Mouse (Mus musculus) hindbrain, embryonic 12.5 days (tissue): ENCODE results near the gene Gm11634. TPM values are rescaled to one million over a fixed set of nuclear protein-coding genes. Genes with fewer than 3 reads are reported as not detected.

Experiments
- ATAC-seq: fragments of 200-750 bp; cut with Nextera tagmentation; 2 replicates; pipeline ENCODE4 v1.8.0; 2017; ENCODE audit warnings: moderate TSS enrichment; ENCODE audit not compliant: low FRiP score
- H3K27ac ChIP-seq: fragments of 300-500 bp; sonication (generic); 2 replicates; pipeline ENCODE4 v1.5.1; 2016; ENCODE audit warnings: mild to moderate bottlenecking
- H3K27me3 ChIP-seq: fragments of 300-500 bp; sonication (generic); 2 replicates; pipeline ENCODE4 v1.6.1; 2016; ENCODE audit warnings: mild to moderate bottlenecking
- H3K36me3 ChIP-seq: fragments of 300-500 bp; sonication (generic); 2 replicates; pipeline ENCODE4 v1.6.1; 2016; ENCODE audit warnings: mild to moderate bottlenecking
- H3K4me1 ChIP-seq: fragments of 300-500 bp; sonication (generic); 2 replicates; pipeline ENCODE4 v1.6.1; 2016
- H3K4me2 ChIP-seq: fragments of 300-500 bp; sonication (generic); replicated peaks from 2 replicates; pipeline ENCODE4 v1.6.1; 2016; ENCODE audit warnings: mild to moderate bottlenecking
- H3K4me3 ChIP-seq: fragments of 300-500 bp; sonication (generic); 2 replicates; pipeline ENCODE4 v1.5.1; 2016; ENCODE audit warnings: mild to moderate bottlenecking
- H3K9ac ChIP-seq: fragments of 300-500 bp; sonication (generic); 2 replicates; pipeline ENCODE4 v1.6.1; 2016; ENCODE audit warnings: mild to moderate bottlenecking, moderate library complexity
- H3K9me3 ChIP-seq: fragments of 300-500 bp; sonication (generic); replicated peaks from 2 replicates; pipeline ENCODE4 v1.6.1; 2016; ENCODE audit warnings: mild to moderate bottlenecking
- WGBS: fragments of 180-500 bp; shearing (Covaris S2); methylation state at CpG from one replicate; pipeline ENCODE4 v1.1.7; 2016; 5-methylcytosine and 5-hydroxymethylcytosine counted together
- polyA plus RNA-seq: library from polyadenylated mRNA; unstranded; fragments of >200 nt; fragmentation: Nextera tagmentation; extraction: Ambion mirVana; gene quantifications from 2 replicates; pipeline ENCODE4 v1.2.1, GENCODE M21; 2016

Gene Gm11634
- polyA plus RNA-seq, 1 experiment from 2014 or later, result not detected

DNA sequence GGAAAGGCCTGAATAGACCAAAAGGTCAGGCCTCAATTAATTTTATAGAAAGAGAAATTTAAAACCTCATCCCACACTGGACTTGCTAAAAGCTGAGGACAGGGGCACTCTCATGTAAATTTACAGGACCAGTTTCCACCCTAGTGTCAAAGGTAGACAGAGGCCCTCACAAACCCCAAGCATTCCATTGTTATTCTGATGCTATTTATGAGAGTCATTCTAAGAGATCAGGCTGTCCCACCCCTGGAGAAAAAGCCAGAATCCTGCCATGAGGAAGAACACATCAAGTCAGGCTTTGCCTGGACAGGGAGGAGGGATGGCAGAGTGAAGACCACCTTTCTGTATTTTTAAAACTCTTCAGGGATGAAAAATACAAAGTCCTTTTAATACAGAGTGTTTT is 50.5 kb downstream of the Gm11634 start:
- no peak overlapping the region for H3K27ac ChIP-seq
- no peak overlapping the region for H3K4me3 ChIP-seq
- H3K9me3 ChIP-seq, result no peaks in the 10 kb centered on the region
- no peaks in the 10 kb centered on the region for H3K27me3 ChIP-seq
- ATAC-seq, result no peak
- no peak overlapping the region for H3K4me2 ChIP-seq
- no peak overlapping the region for H3K9ac ChIP-seq
- H3K36me3 ChIP-seq, result no peaks in the 10 kb centered on the region
- peaks cover 12% of the 10 kb centered on the region for H3K4me1 ChIP-seq

DNA sequence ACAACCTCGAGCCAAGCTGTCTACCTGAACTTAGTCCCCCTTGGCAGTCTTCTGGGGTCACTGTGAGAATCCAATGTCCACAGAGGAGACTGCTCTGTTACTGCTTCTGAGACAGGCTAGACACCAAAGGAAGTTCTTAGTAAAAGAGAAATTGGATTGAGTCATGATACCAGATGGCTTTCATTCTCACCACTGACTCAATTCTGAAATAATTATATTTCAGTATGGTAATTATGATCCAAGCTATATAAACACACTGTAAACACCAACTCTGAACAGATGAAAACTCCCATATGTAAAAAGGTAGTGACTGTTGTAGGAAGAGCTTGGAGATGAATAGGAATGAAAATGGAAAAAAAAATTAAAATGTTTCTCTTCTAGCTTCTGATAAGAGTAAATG is 54.9 kb downstream of the Gm11634 start:
- 82% methylated on average over 1 of the region's 1 CpGs for WGBS

More for the DNA sequence above, 54.9 kb downstream of the Gm11634 start:
- no peak for ATAC-seq
- Histone ChIP-seq H3K4me2 (no peak overlapping the region), H3K9me3 (no peaks in the 10 kb centered on the region), H3K27ac (no peak overlapping the region), H3K4me3 (no peak overlapping the region), H3K36me3 (peaks cover 3% of the 10 kb centered on the region; the same call in 1 of the 2 replicates), H3K27me3 (no peaks in the 10 kb centered on the region), H3K9ac (no peak overlapping the region), H3K4me1 (0 out of 2 replicates have a peak, but pooled peaks cover 6% of the 10 kb centered on the region)

Other genes starting within 250 kb of the Gm11634 start
- gene G6pc, start 231.7 kb downstream of the Gm11634 start, polyA plus RNA-seq, result not detected in 2 replicates
- gene Aarsd1, start 181.6 kb downstream of the Gm11634 start, polyA plus RNA-seq, result 77.7 and 79.0 TPM in 2 replicates
- gene Gm27029, start 174.5 kb downstream of the Gm11634 start, polyA plus RNA-seq, result 7.4 and 8.1 TPM in 2 replicates
- 27.6 and 29.4 TPM in 2 replicates for gene Rundc1, start 174.2 kb downstream of the Gm11634 start, polyA plus RNA-seq
- gene Ptges3l, start 173.9 kb downstream of the Gm11634 start, polyA plus RNA-seq, result 3.0 and 5.9 TPM in 2 replicates
- 320 and 344 TPM in 2 replicates for gene Rpl27, start 157.0 kb downstream of the Gm11634 start, polyA plus RNA-seq
- 4.2 and 5.7 TPM in 2 replicates for gene Ifi35, start 150.8 kb downstream of the Gm11634 start, polyA plus RNA-seq
- gene Rnd2, start 134.3 kb downstream of the Gm11634 start, polyA plus RNA-seq, result 112 and 121 TPM in 2 replicates
- gene Vat1, start 133.0 kb downstream of the Gm11634 start, polyA plus RNA-seq, result 94.8 and 95.7 TPM in 2 replicates
- gene Brca1, start 47.3 kb downstream of the Gm11634 start, polyA plus RNA-seq, result 11.2 and 12.1 TPM in 2 replicates
- 122 and 128 TPM in 2 replicates for gene Nbr1, start 47.1 kb downstream of the Gm11634 start, polyA plus RNA-seq
- gene Tmem106a, start 17.0 kb downstream of the Gm11634 start, polyA plus RNA-seq, result 3.9 and 4.9 TPM in 2 replicates
- 29.4 and 35.4 TPM in 2 replicates for gene Rdm1, start 27.9 kb upstream of the Gm11634 start, polyA plus RNA-seq
- 11.6 and 12.1 TPM in 2 replicates for gene Arl4d, start 66.3 kb upstream of the Gm11634 start, polyA plus RNA-seq
- gene Dhx8, start 133.7 kb upstream of the Gm11634 start, polyA plus RNA-seq, result 41.8 and 50.0 TPM in 2 replicates
- 8.2 and 8.4 TPM in 2 replicates for gene Etv4, start 186.1 kb upstream of the Gm11634 start, polyA plus RNA-seq